Mouse (Mus musculus): ENCODE measurements around the gene Cdc42se2. TPM values are rescaled to one million over a fixed set of nuclear protein-coding genes. Genes with fewer than 3 reads are reported as not detected.

Gene Cdc42se2
- total and polyA plus RNA-seq, 3 experiments, result 97.4 to 227 (median 99.1) TPM

DNA sequence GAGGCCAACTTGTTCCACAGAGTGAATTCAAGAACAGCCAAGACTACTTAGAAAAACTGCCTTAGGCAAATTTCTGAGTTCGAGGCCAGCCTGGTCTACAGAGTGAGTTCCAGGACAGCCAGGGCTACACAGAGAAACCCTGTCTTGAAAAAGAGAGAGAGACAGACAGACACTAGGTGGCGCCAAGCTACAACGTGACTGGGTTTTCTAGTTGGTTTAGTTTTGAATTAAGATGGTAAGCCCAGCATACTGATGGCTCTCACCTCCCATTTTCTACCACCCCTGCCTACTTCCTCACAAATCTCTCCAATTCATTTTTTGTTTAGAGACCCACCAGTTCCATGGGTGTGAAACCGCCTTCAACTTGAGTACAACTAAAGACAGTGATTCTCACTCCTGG, 84.2 kb downstream of the Cdc42se2 start (continued):
- TF ChIP-seq UBTF (IDR thresholded peaks at IDR 0.05; ENCODE audit: low read depth, low read length), result no peak

DNA sequence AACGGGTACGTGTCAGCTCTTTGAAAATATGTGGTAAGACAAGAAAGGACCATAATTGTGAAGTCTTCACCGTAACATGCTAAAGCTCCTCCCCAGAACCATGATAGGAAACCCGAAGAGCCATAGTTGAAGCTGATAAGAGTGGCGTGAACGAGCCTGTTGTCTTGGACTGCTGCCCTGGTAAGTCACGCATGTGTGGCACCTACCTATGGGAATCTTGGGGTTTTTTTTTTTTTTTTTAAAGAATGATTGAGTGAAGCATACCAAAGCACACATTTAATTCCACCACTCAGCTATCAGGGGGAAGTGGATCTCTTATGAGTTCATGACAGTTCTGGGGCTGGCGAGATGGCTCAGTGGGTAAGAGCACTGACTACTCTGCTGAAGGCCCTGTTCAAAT, 85.6 kb downstream of the Cdc42se2 start:
- Histone ChIP-seq H3K4me2 (ENCODE audit: insufficient read depth, low read depth, poor library complexity, severe bottlenecking) (no peak overlapping the region), H3K4me3 (replicated peaks in 1 of 3; ENCODE audit: low read depth in 2 of 3, low read length in 2 of 3, poor library complexity in 1 of 3) (no peak overlapping the region), H3K36me3 (replicated peaks in 1 of 2; ENCODE audit: control insufficient read depth in 1 of 2, insufficient read depth in 1 of 2, low read length in 1 of 2) (peaks cover 3 to 31% of the 10 kb centered on the region in 2 experiments), H3K4me1 (ENCODE audit: control insufficient read depth in 1 of 2, insufficient read depth in 2 of 2) (peaks cover 4 to 49% of the 10 kb centered on the region in 2 experiments), H3K9ac (ENCODE audit: insufficient read depth, low read depth) (no peak overlapping the region), H3K27me3 (replicated peaks) (no peaks in the 10 kb centered on the region), H3K79me2 (replicated peaks; ENCODE audit: control insufficient read depth, extremely low read depth, insufficient read depth, poor library complexity, severe bottlenecking) (no peaks in the 10 kb centered on the region), H3K27ac (ENCODE audit: insufficient read depth, low read depth) (no peak overlapping the region), H3K9me3 (replicated peaks; ENCODE audit: low read length) (no peaks in the 10 kb centered on the region)
- in situ Hi-C loops (cut with MboI; ENCODE audit: low pct_ligation_motif_present, low pct_unique_long_range_greater_than_20kb, low sequenced_read_pairs), result no loop called here
- dilution Hi-C loops (cut with MboI; ENCODE audit: extremely low pct_ligation_motif_present, extremely low pct_unique_long_range_greater_than_20kb, low sequenced_read_pairs), result no loop called here
- TF ChIP-seq ZNF384 (IDR thresholded peaks at IDR 0.05; ENCODE audit: low read depth, low read length) (peak; percentile 11; the same call in 1 of the 2 replicates), EP300 (IDR thresholded peaks at IDR 0.05; ENCODE audit: low read length) (no peak), ZMIZ1 (IDR thresholded peaks at IDR 0.05; ENCODE audit: low read depth, low read length) (no peak)
- no peak for DNase-seq (ENCODE audit: extremely low read depth)

- no peaks in the 10 kb centered on the region for H3K9me3 ChIP-seq (replicated peaks; ENCODE audit: low read length)
- dilution Hi-C loops (cut with MboI; ENCODE audit: extremely low pct_ligation_motif_present, extremely low pct_unique_long_range_greater_than_20kb, low sequenced_read_pairs) (no loop called here), in situ Hi-C loops (cut with MboI; ENCODE audit: low pct_ligation_motif_present, low pct_unique_long_range_greater_than_20kb, low sequenced_read_pairs) (no loop called here)
- TF ChIP-seq MAX (IDR thresholded peaks at IDR 0.05; ENCODE audit: low read length) (no peak), BHLHE40 (IDR thresholded peaks at IDR 0.05; ENCODE audit: low read depth, low read length) (peak; percentile 75)
- peaks cover 16 to 49% of the 10 kb centered on the region in 2 experiments for H3K36me3 ChIP-seq (replicated peaks in 1 of 2; ENCODE audit: control insufficient read depth in 1 of 2, insufficient read depth in 1 of 2, low read length in 1 of 2)
- H3K9ac ChIP-seq (ENCODE audit: insufficient read depth, low read depth), result no peak overlapping the region
- peaks cover 4 to 54% of the 10 kb centered on the region in 2 experiments for H3K4me1 ChIP-seq (ENCODE audit: control insufficient read depth in 1 of 2, insufficient read depth in 2 of 2)
- DNase-seq (ENCODE audit: extremely low read depth), result peak; percentile 41
- H3K4me2 ChIP-seq (ENCODE audit: insufficient read depth, low read depth, poor library complexity, severe bottlenecking), result no peak overlapping the region
- H3K79me2 ChIP-seq (replicated peaks; ENCODE audit: control insufficient read depth, extremely low read depth, insufficient read depth, poor library complexity, severe bottlenecking), result no peaks in the 10 kb centered on the region
- no peak overlapping the region for H3K27ac ChIP-seq (ENCODE audit: insufficient read depth, low read depth)
- H3K4me3 ChIP-seq (replicated peaks in 1 of 3; ENCODE audit: low read depth in 2 of 3, low read length in 2 of 3, poor library complexity in 1 of 3), result no peak overlapping the region
- no peaks in the 10 kb centered on the region for H3K27me3 ChIP-seq (replicated peaks)
Observed at GRCm38 (mm10) chr11:54699972-54700371, 87.5 kb downstream of the Cdc42se2 start.

DNA sequence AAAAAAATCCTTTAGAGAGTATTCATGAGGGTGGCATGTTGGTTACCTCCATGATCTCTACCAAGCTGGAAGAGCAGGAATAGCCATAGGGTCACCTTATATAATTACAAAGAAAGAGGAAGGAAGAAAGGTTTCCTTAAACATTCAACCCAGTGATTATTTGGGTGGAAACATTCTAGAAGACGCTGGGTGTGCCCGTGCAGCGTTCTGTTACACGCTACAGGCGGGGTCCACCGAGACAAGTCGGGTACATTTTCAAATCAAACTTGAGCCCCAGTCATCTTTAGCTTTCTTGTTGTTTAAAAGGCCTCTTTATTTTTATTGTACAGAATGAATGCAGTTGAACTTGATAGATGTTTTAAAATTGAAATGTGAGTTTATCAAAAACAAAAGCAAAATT, 88.8 kb downstream of the Cdc42se2 start:
- peaks cover 25 to 61% of the 10 kb centered on the region in 2 experiments for H3K36me3 ChIP-seq (replicated peaks in 1 of 2; ENCODE audit: control insufficient read depth in 1 of 2, insufficient read depth in 1 of 2, low read length in 1 of 2)
- H3K27ac ChIP-seq (ENCODE audit: insufficient read depth, low read depth), result no peak overlapping the region
- no peak for TF ChIP-seq ZKSCAN1 (IDR thresholded peaks at IDR 0.05; ENCODE audit: borderline replicate concordance, low read depth, low read length)
- no peak for TF ChIP-seq CHD2 (IDR thresholded peaks at IDR 0.05; ENCODE audit: low read length)
- TF ChIP-seq GABPA (IDR thresholded peaks at IDR 0.05; ENCODE audit: insufficient replicate concordance, low read depth, low read length), result no peak
- no peaks in the 10 kb centered on the region for H3K27me3 ChIP-seq (replicated peaks)
- H3K4me3 ChIP-seq (replicated peaks in 1 of 3; ENCODE audit: low read depth in 2 of 3, low read length in 2 of 3, poor library complexity in 1 of 3), result no peak overlapping the region
- no peak for DNase-seq (ENCODE audit: extremely low read depth)
- H3K79me2 ChIP-seq (replicated peaks; ENCODE audit: control insufficient read depth, extremely low read depth, insufficient read depth, poor library complexity, severe bottlenecking), result no peaks in the 10 kb centered on the region
- no peak overlapping the region for H3K9ac ChIP-seq (ENCODE audit: insufficient read depth, low read depth)
- in situ Hi-C loops (cut with MboI; ENCODE audit: low pct_ligation_motif_present, low pct_unique_long_range_greater_than_20kb, low sequenced_read_pairs), result no loop called here
- peaks cover 4 to 50% of the 10 kb centered on the region in 2 experiments for H3K4me1 ChIP-seq (ENCODE audit: control insufficient read depth in 1 of 2, insufficient read depth in 2 of 2)
- no peak overlapping the region for H3K4me2 ChIP-seq (ENCODE audit: insufficient read depth, low read depth, poor library complexity, severe bottlenecking)
- H3K9me3 ChIP-seq (replicated peaks; ENCODE audit: low read length), result no peaks in the 10 kb centered on the region
- dilution Hi-C loops (cut with MboI; ENCODE audit: extremely low pct_ligation_motif_present, extremely low pct_unique_long_range_greater_than_20kb, low sequenced_read_pairs), result no loop called here
